Mouse (Mus musculus): ENCODE measurements around the gene March8.

- TF ChIP-seq POLR2A (IDR thresholded peaks at IDR 0.05; ENCODE audit: borderline replicate concordance, extremely low read depth, low read depth, low read length) = no peak
- no peak for TF ChIP-seq CTCF (IDR thresholded peaks at IDR 0.05; ENCODE audit: insufficient read depth, low read length)
These were observed 45.8 kb downstream of the March8 start for GRCm38 (mm10) chr6:116383582-116383981.

Data from lung, adult 2 months (tissue).